ENCODE assay signal across 7 mouse cellular contexts in the genomic region with DNA sequence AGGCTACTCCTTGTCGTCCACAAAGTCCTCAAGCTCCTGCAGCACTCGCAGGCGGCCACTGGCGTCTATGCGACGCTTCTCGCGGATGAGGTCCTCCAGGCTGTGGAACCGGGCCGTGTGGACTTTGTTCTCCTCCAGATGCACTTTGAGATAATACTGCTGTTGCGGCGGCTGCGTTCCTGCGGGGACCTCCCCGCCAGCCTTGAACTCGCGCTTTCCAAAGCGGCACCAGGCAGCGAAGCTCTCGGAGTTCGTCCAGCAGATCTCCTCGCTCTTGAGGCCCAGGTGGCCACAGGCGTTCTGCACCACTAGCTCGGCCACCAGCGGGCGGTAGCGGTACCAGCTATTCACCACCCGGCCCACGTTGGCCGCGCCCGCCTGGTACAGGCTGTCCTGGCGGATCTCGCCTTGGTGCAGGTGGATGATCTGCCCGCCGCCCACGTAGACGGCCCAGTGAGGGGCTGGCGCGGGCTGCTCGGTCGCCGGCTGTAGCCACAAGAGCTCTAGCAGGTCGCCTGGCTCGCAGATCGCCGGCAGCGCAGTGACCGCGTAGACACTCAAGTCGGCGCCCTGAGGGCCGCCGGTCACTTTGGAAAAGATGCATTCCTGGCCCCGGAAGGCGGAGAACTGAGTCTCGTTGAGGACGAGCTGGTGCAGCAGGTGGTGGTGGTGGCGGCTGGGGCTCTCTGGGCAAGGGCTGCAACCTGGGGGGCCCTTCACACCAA. TPM values are rescaled to one million over a fixed set of nuclear protein-coding genes. Genes with fewer than 3 reads are reported as not detected.
DNase-seq lines count a peak whose midpoint lies in the region; ATAC-seq lines count a peak whose summit lies in the region.

No protein-coding gene starts in this region.

- H3K36me3 ChIP-seq in embryonic facial prominence, embryonic 12.5 days, result no peaks in the 10 kb centered on the region
- H3K36me3 ChIP-seq in limb, embryonic 11.5 days (ENCODE audit: control insufficient read depth, insufficient read depth, low read length), result no peaks in the 10 kb centered on the region
- no peaks in the 10 kb centered on the region for H3K36me3 ChIP-seq in midbrain, embryonic 13.5 days

- H3K4me3 ChIP-seq in embryonic facial prominence, embryonic 12.5 days, result peak overlapping the region; percentile 50
- H3K4me3 ChIP-seq in limb, embryonic 11.5 days (ENCODE audit: low read depth, low read length), result peak overlapping the region; percentile 38
- H3K4me3 ChIP-seq in midbrain, embryonic 13.5 days (replicated peaks), result peak overlapping the region; percentile 69

- H3K27me3 ChIP-seq in embryonic facial prominence, embryonic 12.5 days, result peaks cover 33% of the 10 kb centered on the region
- peaks cover 32% of the 10 kb centered on the region for H3K27me3 ChIP-seq in limb, embryonic 11.5 days (ENCODE audit: control insufficient read depth, insufficient read depth, low read length)
- H3K27me3 ChIP-seq in midbrain, embryonic 13.5 days, result peaks cover 7% of the 10 kb centered on the region; the same call in 1 of the 2 replicates

- DNase-seq in brain, adult 2 months (ENCODE audit: low read depth, low spot score), result peak; percentile 86
- peak; percentile 34 for DNase-seq in heart, adult 8-10 months (ENCODE audit: low spot score)
- DNase-seq in kidney, adult 8-10 months, result peak; percentile 73 to 82
- DNase-seq in limb, embryonic 11.5 days (ENCODE audit: low spot score), result peak; percentile 75
- peak; percentile 42 for DNase-seq in telencephalon, adult 2 months (ENCODE audit: low read depth, low spot score)

- no peak overlapping the region for H3K27ac ChIP-seq in embryonic facial prominence, embryonic 12.5 days
- no peak overlapping the region for H3K27ac ChIP-seq in limb, embryonic 11.5 days (replicated peaks; ENCODE audit: low read depth, low read length)
- H3K27ac ChIP-seq in midbrain, embryonic 13.5 days, result no peak overlapping the region

- H3K4me2 ChIP-seq in embryonic facial prominence, embryonic 12.5 days (replicated peaks), result peak overlapping the region; percentile 71
- peak overlapping the region; percentile 37 for H3K4me2 ChIP-seq in limb, embryonic 11.5 days (ENCODE audit: low read depth, severe bottlenecking)
- peak overlapping the region; percentile 95 for H3K4me2 ChIP-seq in midbrain, embryonic 13.5 days (replicated peaks)

- H3K4me1 ChIP-seq in embryonic facial prominence, embryonic 12.5 days, result 0 out of 2 replicates have a peak, but pooled peaks cover 12% of the 10 kb centered on the region
- H3K4me1 ChIP-seq in limb, embryonic 11.5 days (ENCODE audit: control insufficient read depth, insufficient read depth, low read length), result 0 out of 2 replicates have a peak, but pooled peaks cover 3% of the 10 kb centered on the region
- H3K4me1 ChIP-seq in midbrain, embryonic 13.5 days (replicated peaks), result peaks cover 32% of the 10 kb centered on the region

- peak overlapping the region; percentile 31; the same call in 1 of the 2 replicates for H3K9ac ChIP-seq in embryonic facial prominence, embryonic 12.5 days
- H3K9ac ChIP-seq in limb, embryonic 11.5 days (ENCODE audit: low read length), result no peak overlapping the region
- peak overlapping the region; percentile 71 for H3K9ac ChIP-seq in midbrain, embryonic 13.5 days (replicated peaks)

- H3K9me3 ChIP-seq in embryonic facial prominence, embryonic 12.5 days, result no peaks in the 10 kb centered on the region
- H3K9me3 ChIP-seq in limb, embryonic 11.5 days (ENCODE audit: control insufficient read depth, low read length), result no peaks in the 10 kb centered on the region
- no peaks in the 10 kb centered on the region for H3K9me3 ChIP-seq in midbrain, embryonic 13.5 days

- under 1% methylated on average over 59 of the region's 59 CpGs for WGBS in embryonic facial prominence, embryonic 12.5 days
- under 1% methylated on average over 57 of the region's 59 CpGs for whole genome bisulfite sequencing in limb, embryonic 11.5 days
- WGBS in midbrain, embryonic 13.5 days, result under 1% methylated on average over 59 of the region's 59 CpGs

- ATAC-seq in embryonic facial prominence, embryonic 12.5 days (ENCODE audit: insufficient number of reproducible peaks, insufficient read depth, low FRiP score, low TSS enrichment), result peak; percentile 13; the same call in 1 of the 2 replicates
- ATAC-seq in limb, embryonic 11.5 days (ENCODE audit: insufficient number of reproducible peaks, low FRiP score, low TSS enrichment, low read depth), result peak; percentile 37; the same call in 1 of the 2 replicates
- ATAC-seq in midbrain, embryonic 13.5 days, result peak; percentile 15

RNA-seq across cellular contexts. Expression of a gene that starts 1.8 kb away (rescaled TPM):
- 17.6 and 19.2 TPM in 2 replicates for polyA plus RNA-seq in embryonic facial prominence, embryonic 12.5 days (2016; fragmentation: Nextera tagmentation; extraction: Ambion mirVana)
- 1 to 10 TPM in 2 of 4 experiments, under 1 TPM in 2; 0.60 to 1.7 (median 0.97) TPM for total RNA-seq in heart, adult 8-10 months (2022)
- 5.2 and 5.4 TPM in 2 replicates for polyA plus RNA-seq in limb, embryonic 11.5 days (2014; fragmentation: Nextera tagmentation; extraction: Ambion mirVana)
- 41.8 and 48.4 TPM in 2 replicates for polyA plus RNA-seq in midbrain, embryonic 13.5 days (2015; fragmentation: Nextera tagmentation; extraction: Ambion mirVana)

Comparison
In these comparisons a context has a peak if more than half of its experiments do, and no peak if none do; other contexts are left out.
1. DNase-seq: peak in every context shown above with its lines; median percentile 86 in brain, adult 2 months; 78 in kidney, adult 8-10 months; 75 in limb, embryonic 11.5 days; 42 in telencephalon, adult 2 months; 34 in heart, adult 8-10 months.
2. H3K4me2 ChIP-seq: peak in every context shown above with its lines; median percentile 95 in midbrain, embryonic 13.5 days; 71 in embryonic facial prominence, embryonic 12.5 days; 37 in limb, embryonic 11.5 days.